Mouse (Mus musculus) neural tube, embryonic 14.5 days (tissue): Measurements from ENCODE around the gene Ttc7b. TPM values are rescaled to one million over a fixed set of nuclear protein-coding genes. Genes with fewer than 3 reads are reported as not detected.

ENCODE experiments used
- ATAC-seq: fragments of 200-750 bp; cut with Nextera tagmentation; 2 replicates; pipeline ENCODE4 v1.8.0; 2017; ENCODE audit warnings: low read depth, mild to moderate bottlenecking, moderate TSS enrichment, moderate library complexity
- H3K27ac ChIP-seq: fragments of 300-500 bp; sonication (generic); 2 replicates; pipeline ENCODE4 v1.5.1; 2014; ENCODE audit warnings: low read depth, mild to moderate bottlenecking, control low read depth, low read length, moderate library complexity, mixed read lengths
- H3K27me3 ChIP-seq: fragments of 300-500 bp; sonication (generic); 2 replicates; pipeline ENCODE4 v1.6.1; 2014; ENCODE audit warnings: low read length; ENCODE audit not compliant: control insufficient read depth, insufficient read depth
- H3K36me3 ChIP-seq: fragments of 300-500 bp; sonication (generic); 2 replicates; pipeline ENCODE4 v1.6.1; 2014; ENCODE audit warnings: low read length, mixed read lengths; ENCODE audit not compliant: control insufficient read depth, insufficient read depth
- H3K4me1 ChIP-seq: fragments of 300-500 bp; sonication (generic); 2 replicates; pipeline ENCODE4 v1.6.1; 2014; ENCODE audit warnings: low read length; ENCODE audit not compliant: control insufficient read depth, insufficient read depth
- H3K4me2 ChIP-seq: fragments of 300-500 bp; sonication (generic); 2 replicates; pipeline ENCODE4 v1.6.1; 2014; ENCODE audit warnings: mild to moderate bottlenecking, low read depth, low read length, control low read depth
- H3K4me3 ChIP-seq: fragments of 300-500 bp; sonication (generic); 2 replicates; pipeline ENCODE4 v1.5.1; 2014; ENCODE audit warnings: low read depth, low read length, control low read depth, mixed read lengths
- H3K9ac ChIP-seq: fragments of 300-500 bp; sonication (generic); replicated peaks from 2 replicates; pipeline ENCODE4 v1.6.1; 2014; ENCODE audit warnings: low read depth, mild to moderate bottlenecking, control low read depth, low read length, mixed read lengths
- H3K9me3 ChIP-seq: fragments of 300-500 bp; sonication (generic); 2 replicates; pipeline ENCODE4 v1.6.1; 2016; ENCODE audit warnings: low read length; ENCODE audit not compliant: control insufficient read depth
- WGBS: fragments of 180-500 bp; shearing (Covaris S2); extraction: QIAGEN DNeasy Blood & Tissue Kit; methylation state at CpG from one replicate; pipeline ENCODE4 v1.1.7; 2014; 5-methylcytosine and 5-hydroxymethylcytosine counted together
- polyA plus RNA-seq: library from polyadenylated mRNA; unstranded; fragments of >200 nt; fragmentation: Nextera tagmentation; extraction: Ambion mirVana; gene quantifications from 2 replicates; pipeline ENCODE4 v1.2.1, GENCODE M21; 2014

The Ttc7b gene
- polyA plus RNA-seq, 1 experiment from 2014 or later = 14.0 TPM

DNA sequence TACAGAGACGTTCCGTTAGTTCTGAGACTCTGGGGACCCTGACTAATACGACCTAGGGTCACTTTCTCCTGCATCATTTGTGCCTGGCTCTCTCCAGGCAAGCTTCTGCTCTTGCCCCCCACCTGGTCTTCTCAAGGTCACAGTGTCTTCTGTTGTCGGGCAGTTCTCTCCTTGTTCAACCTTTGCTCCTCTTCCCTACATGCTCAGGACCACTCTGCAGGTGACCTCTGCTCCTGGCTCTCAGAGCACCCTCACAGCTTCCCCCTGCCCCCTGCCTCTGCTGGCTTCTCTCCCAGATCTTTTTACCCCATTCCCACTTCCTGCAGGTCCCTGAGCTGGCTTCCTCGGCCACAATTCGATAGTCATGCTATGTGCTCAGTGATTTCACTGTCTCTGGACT lies 77.2 kb downstream of the Ttc7b start:
- Histone ChIP-seq H3K27me3 (no peaks in the 10 kb centered on the region), H3K4me1 (no peaks in the 10 kb centered on the region), H3K9me3 (no peaks in the 10 kb centered on the region), H3K27ac (no peak overlapping the region), H3K4me2 (no peak overlapping the region), H3K36me3 (peaks cover 4% of the 10 kb centered on the region; the same call in 1 of the 2 replicates), H3K9ac (no peak overlapping the region), H3K4me3 (no peak overlapping the region)
- WGBS = 72% methylated on average over 6 of the region's 6 CpGs
- ATAC-seq = no peak

DNA sequence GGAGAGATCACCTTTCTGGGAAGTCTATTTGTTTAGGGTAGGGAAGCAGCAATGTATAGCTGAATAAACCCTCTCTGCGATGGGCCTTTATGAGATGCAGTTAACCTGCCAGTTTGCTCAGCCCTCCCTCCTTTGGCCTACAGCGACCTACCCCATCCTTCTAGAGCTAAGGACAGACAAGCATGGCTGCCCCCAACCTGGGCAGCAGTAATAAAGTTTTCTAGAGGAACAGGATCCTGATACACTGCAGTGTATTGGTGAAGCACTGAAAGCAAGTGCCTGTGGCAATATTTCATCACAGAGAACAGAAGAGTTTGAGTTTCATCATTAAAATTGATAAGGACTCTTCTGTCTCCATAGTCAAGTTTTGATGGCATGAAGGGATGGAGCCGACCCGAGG lies 79.0 kb downstream of the Ttc7b start:
- no peak for ATAC-seq
- Histone ChIP-seq H3K36me3 (peaks cover 4% of the 10 kb centered on the region; the same call in 1 of the 2 replicates), H3K9ac (no peak overlapping the region), H3K4me3 (no peak overlapping the region), H3K27me3 (no peaks in the 10 kb centered on the region), H3K4me1 (no peaks in the 10 kb centered on the region), H3K4me2 (no peak overlapping the region), H3K27ac (no peak overlapping the region), H3K9me3 (no peaks in the 10 kb centered on the region)
- 85% methylated on average over 4 of the region's 4 CpGs for WGBS

DNA sequence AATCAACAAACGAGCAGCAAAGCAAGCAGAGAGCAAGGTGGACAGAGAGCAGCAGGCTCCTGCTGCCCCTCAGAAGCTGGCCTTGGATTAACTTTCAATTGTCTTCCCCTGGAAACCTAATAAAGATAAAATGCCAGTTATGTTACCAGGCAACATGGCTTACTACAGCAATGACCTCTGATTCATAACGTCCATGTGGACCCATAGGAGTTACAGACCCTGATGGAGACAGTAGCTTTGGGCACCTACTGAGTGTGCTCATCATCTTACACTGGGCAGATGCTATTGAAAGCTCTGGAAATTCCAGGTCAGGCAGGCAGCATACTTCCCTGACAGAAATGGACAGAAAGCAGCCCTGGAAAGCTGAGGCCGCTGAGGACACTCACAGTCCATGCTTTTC lies 80.7 kb downstream of the Ttc7b start:
- Histone ChIP-seq H3K9me3 (no peaks in the 10 kb centered on the region), H3K27ac (no peak overlapping the region), H3K4me2 (no peak overlapping the region), H3K9ac (no peak overlapping the region), H3K27me3 (no peaks in the 10 kb centered on the region), H3K4me3 (no peak overlapping the region), H3K36me3 (no peaks in the 10 kb centered on the region), H3K4me1 (no peaks in the 10 kb centered on the region)
- ATAC-seq = no peak
- 81% methylated on average over 3 of the region's 3 CpGs for WGBS

DNA sequence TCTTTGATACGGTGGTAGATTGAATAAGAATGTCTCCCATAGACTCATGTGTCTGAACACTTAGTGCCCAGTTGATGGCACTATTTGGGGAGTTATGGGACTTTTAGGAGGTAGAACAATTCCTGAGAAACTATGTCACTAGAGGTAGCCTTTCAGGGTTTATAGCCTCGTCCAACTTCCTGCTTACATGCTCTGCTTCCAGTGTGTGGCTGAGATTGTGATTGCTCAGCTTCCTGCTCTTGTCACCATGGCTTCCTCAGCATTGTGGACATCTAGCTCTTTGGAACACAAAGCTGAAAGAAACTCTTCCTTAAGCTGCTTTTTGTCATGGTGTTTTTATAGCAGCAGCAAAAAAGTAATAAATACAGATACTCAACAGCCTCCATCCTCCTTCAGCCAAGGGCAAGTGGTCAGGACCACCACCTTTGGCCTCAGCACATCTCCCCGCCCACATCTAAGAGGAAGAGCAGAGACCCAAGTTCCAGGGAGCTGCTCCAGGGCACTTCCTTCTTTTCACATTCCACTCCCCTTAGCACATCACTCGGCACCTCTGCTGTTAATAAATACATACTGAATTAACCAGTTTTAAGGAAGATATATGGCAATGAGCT lies 81.4 kb downstream of the Ttc7b start:
- Histone ChIP-seq H3K9ac (no peak overlapping the region), H3K4me3 (no peak overlapping the region), H3K36me3 (no peaks in the 10 kb centered on the region), H3K27me3 (no peaks in the 10 kb centered on the region), H3K4me1 (no peaks in the 10 kb centered on the region), H3K27ac (no peak overlapping the region), H3K9me3 (no peaks in the 10 kb centered on the region), H3K4me2 (no peak overlapping the region)
- 78% methylated on average over 4 of the region's 4 CpGs for WGBS
- ATAC-seq = no peak

DNA sequence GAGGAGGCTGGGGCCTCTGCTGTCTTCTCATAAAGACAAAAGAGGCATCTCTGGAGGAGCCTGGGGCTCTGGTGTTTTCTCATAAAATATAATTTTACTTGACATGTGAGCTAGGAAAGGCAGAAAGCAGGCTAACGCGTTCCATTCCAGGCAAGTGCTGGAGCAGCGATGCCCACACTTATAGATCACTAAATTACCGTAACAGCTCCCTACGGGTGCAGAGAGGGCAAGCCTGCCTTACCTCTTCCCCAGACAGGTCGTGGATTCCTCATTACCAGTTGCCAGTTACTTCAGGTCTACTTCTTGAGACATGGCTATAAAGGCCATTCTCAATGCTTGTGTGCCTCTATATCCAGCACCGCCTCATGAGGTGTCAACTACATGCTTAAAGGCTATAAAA lies 82.1 kb downstream of the Ttc7b start:
- H3K27ac ChIP-seq = no peak overlapping the region
- H3K4me1 ChIP-seq = no peaks in the 10 kb centered on the region
- H3K4me3 ChIP-seq = no peak overlapping the region
- no peaks in the 10 kb centered on the region for H3K36me3 ChIP-seq
- H3K27me3 ChIP-seq = no peaks in the 10 kb centered on the region
- H3K9ac ChIP-seq = no peak overlapping the region
- 50% methylated on average over 7 of the region's 7 CpGs for WGBS
- no peak for ATAC-seq
- no peaks in the 10 kb centered on the region for H3K9me3 ChIP-seq
- no peak overlapping the region for H3K4me2 ChIP-seq

DNA sequence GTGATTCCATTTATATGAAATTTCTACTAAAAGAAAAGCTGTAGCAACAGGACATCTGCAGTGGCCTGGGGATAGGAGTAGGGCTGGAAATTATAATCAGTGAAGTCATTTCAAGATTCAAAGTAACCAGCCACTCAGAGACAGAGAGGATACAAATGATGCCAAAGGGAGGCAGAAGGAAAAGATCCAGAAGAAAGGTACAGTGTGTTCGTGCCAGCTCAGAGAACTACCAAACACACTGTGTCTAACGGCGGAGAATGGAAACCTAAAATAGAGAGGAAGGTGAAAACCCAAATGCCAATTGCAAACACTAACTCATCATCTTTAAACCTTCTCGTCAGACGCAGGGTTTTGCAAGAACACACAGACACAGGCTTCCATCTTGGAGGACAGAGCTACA lies 82.8 kb downstream of the Ttc7b start:
- no peaks in the 10 kb centered on the region for H3K27me3 ChIP-seq
- no peak overlapping the region for H3K27ac ChIP-seq
- no peaks in the 10 kb centered on the region for H3K4me1 ChIP-seq
- H3K36me3 ChIP-seq = no peaks in the 10 kb centered on the region
- no peak overlapping the region for H3K4me2 ChIP-seq
- WGBS = 92% methylated on average over 5 of the region's 5 CpGs
- H3K9me3 ChIP-seq = no peaks in the 10 kb centered on the region
- no peak for ATAC-seq
- no peak overlapping the region for H3K9ac ChIP-seq
- H3K4me3 ChIP-seq = no peak overlapping the region

DNA sequence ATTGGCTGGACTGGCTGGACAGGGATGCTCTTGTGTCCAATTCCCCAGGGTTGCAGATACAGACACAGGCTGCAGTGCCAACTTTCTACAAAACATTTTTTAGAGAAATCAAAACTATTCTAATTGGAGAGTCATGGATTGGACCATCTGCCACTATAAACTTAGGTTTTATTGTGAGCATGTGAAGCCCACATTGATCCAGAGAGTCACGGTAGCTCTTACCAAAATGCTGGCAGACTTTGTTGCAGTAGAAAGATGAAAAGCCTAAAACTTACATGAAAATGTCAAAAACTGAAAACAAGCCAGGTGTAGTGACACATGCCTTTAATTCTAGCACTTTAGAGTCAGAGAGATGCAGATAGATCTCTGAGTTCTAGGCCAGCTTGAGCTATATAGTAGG lies 84.9 kb downstream of the Ttc7b start:
- H3K36me3 ChIP-seq = no peaks in the 10 kb centered on the region
- H3K9me3 ChIP-seq = no peaks in the 10 kb centered on the region
- no peak overlapping the region for H3K4me3 ChIP-seq
- no peak overlapping the region for H3K4me2 ChIP-seq
- no peak overlapping the region for H3K27ac ChIP-seq
- no peak for ATAC-seq
- no peaks in the 10 kb centered on the region for H3K4me1 ChIP-seq
- H3K27me3 ChIP-seq = no peaks in the 10 kb centered on the region
- H3K9ac ChIP-seq = no peak overlapping the region
- 86% methylated on average over 1 of the region's 1 CpGs for WGBS

DNA sequence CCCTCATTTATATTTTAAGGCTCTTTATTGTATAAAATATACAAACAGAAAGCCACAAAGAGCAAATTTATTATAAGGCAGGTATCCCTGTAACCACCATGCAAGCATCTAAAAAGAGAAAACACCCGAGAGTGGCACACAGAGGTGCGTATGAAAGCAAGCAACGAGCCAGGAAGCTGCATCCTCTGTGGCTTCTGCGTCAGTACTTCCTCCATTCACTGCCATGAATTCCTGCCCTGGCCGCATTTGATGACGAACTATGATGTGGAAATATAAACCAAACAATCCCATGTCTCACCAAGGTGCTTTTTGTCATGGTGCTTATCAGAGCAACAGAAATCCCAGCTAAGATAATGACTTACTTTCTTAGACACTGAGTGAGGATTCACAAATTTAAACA lies 88.8 kb downstream of the Ttc7b start:
- no peaks in the 10 kb centered on the region for H3K27me3 ChIP-seq
- no peaks in the 10 kb centered on the region for H3K9me3 ChIP-seq
- H3K4me1 ChIP-seq = no peaks in the 10 kb centered on the region
- no peak overlapping the region for H3K27ac ChIP-seq
- H3K36me3 ChIP-seq = no peaks in the 10 kb centered on the region
- no peak overlapping the region for H3K4me2 ChIP-seq
- 92% methylated on average over 6 of the region's 6 CpGs for WGBS
- no peak for ATAC-seq
- H3K9ac ChIP-seq = no peak overlapping the region
- H3K4me3 ChIP-seq = no peak overlapping the region

DNA sequence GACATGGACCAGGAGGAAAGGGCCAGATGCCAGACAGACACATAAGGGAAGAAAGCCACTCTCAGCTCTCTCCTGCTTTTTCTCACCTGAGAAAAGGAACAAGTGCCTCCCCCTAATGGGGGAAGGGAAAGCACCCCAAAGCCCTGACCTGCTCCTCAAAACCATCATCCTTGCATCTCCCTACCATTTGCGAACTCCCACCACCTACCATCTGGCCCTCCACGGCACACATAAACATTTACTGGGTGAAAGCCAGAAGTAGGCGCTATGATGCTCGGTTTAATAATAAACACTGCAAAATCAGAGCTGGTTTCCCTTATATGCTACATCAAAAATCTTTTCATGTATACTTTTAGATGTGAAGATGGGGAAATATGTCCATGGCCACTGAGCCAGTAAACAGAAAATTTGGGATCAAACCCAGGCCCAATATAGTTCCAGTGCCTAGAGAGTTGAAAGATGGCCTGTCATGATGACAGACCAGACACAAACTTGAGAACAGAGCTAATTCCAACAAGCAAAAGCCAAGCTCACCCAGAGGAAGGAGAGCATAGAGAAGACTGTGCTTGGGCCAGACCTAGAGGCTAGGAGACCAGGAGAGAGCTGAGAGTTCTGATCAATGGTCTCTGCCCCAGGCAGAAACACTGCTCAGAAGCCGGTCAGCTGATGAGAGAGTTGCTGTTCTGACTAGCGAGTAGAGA lies 91.1 kb downstream of the Ttc7b start:
- WGBS = 93% methylated on average over 6 of the region's 6 CpGs
- H3K27ac ChIP-seq = no peak overlapping the region
- no peaks in the 10 kb centered on the region for H3K4me1 ChIP-seq

More for the DNA sequence above, 91.1 kb downstream of the Ttc7b start:
- Histone ChIP-seq H3K27me3 (no peaks in the 10 kb centered on the region), H3K9me3 (no peaks in the 10 kb centered on the region), H3K36me3 (no peaks in the 10 kb centered on the region), H3K4me3 (no peak overlapping the region), H3K9ac (no peak overlapping the region), H3K4me2 (no peak overlapping the region)
- ATAC-seq = no peak
